Mouse (Mus musculus) erythroid progenitor cell, adult 5-6 weeks (primary cell): Measurements from ENCODE around the gene Ppp1r9a. TPM values are rescaled to one million over a fixed set of nuclear protein-coding genes. Genes with fewer than 3 reads are reported as not detected.
"Not testable (repeated sequence)": the region's sequence is repeated elsewhere in the genome, so short reads cannot be mapped to it uniquely, and the experiment has no call there.

Experiments used
- ATAC-seq: replicated peaks from 2 replicates; pipeline ENCODE4 v1.8.0; 2016; ENCODE audit warnings: moderate number of reproducible peaks, mild to moderate bottlenecking, moderate TSS enrichment, inconsistent platforms; ENCODE audit not compliant: poor library complexity, low FRiP score, severe bottlenecking
- total RNA-seq, 2 experiments: library from RNA; stranded (forward) in 1 of 2; stranded (reverse) in 1 of 2; fragments of 150-400 nt in 1 of 2; fragments of 186-747, 209-891 nt in 1 of 2; gene quantifications; 2 replicates each; pipeline versions ENCODE4 v1.2.3 to v1.2.4; 2015 to 2017; ENCODE audit warnings: low replicate concordance in 2 of 2

Gene Ppp1r9a
- total RNA-seq (2015; ENCODE audit: low replicate concordance) (0.36 and 0.42 TPM in 2 replicates), total RNA-seq (2017; ENCODE audit: low replicate concordance) (0.30 and 1.3 TPM in 2 replicates)

DNA sequence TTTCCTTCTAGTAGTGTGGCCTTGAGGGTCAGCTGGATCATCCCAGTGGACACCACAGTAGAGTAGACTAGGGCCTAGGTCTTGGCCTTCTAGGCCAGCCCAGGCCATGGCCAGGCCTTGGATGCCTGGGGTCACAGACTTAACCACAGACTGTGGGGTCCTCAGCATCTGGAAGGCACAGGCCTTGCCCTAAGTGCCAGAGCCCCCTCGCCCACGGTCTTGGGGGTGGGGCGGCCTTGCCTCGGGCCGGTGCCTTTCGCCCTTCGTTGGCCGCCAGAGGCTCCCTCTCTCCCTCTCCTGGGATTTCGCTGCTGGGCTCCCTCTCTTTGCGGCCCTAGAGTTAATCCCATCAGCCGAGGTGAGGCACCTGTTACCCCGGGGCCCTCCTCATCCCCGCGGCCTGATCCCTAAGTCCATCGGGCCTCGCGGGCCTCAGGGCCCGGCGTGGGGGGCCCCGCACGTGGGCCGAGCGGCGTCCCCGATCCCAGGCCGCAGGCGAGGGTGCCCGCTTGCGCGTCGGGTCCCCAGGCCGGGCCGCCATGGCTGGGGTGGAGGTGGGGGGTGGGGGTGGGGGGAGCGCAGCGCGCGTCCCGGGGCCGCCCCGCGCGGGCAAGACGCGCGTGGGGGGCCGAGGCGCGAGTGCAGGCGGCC is at the start of gene Ppp1r9a:
Gene Ppp1r9a, plus strand, starts transcription at position 244 of the 651 bp plus-strand sequence.
- no peak for ATAC-seq

- no peak for ATAC-seq
Observed at GRCm38 (mm10) chr6:4855236-4855635, 47.5 kb upstream of the Ppp1r9a start.

- ATAC-seq, result no peak
Observed at GRCm38 (mm10) chr6:4856919-4857318, 45.8 kb upstream of the Ppp1r9a start.

GRCm38 (mm10) chr6:4884316-4884715 is 18.4 kb upstream of the Ppp1r9a start:
- ATAC-seq, result no peak

GRCm38 (mm10) chr6:4889544-4889943 is 13.2 kb upstream of the Ppp1r9a start:
- ATAC-seq, result no peak

DNA sequence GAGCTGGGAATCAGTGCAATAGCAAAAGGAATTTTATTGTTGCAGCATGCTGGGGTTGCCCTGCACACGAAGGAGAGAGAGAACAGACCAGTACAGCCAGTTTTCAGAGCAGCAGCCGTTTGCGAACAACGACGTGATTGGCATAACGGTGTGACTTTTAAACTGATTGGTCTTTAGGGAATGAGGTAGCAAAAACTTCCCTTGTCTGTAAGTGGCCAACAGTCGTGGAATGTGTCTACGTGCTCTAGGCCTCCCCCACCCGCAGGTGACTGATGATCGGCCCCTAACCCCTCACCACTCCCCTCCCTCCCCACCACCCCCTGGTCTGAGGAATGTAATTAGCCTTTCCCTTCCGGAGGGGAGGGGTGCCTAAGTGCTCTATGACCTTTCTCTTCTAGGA is 10.3 kb upstream of the Ppp1r9a start:
- ATAC-seq, result no peak

GRCm38 (mm10) chr6:4893312-4893711 is 9.4 kb upstream of the Ppp1r9a start:
- not testable (repeated sequence) for ATAC-seq

DNA sequence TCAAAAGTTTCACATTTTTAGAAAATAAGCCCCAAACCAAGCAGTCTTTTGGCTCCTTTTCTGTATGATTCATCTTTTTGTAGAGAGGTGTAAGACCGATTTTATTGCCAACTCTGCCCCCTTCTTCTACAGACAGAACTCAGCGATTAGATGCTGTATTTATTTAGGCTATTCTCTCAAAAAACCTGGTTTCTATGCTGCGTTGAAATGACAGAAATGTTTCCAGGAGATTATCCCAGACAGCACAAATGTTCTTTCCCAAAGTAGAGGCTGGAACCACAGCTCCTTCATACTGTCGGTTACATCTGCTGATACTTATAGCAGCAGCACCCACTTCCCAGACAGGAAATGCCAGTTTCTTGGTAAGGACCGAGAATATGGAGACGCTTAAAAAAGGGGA is 2.8 kb upstream of the Ppp1r9a start:
- no peak for ATAC-seq

GRCm38 (mm10) chr6:4903325-4904054 is 773 bp downstream of the Ppp1r9a start:
- no peak for ATAC-seq

DNA sequence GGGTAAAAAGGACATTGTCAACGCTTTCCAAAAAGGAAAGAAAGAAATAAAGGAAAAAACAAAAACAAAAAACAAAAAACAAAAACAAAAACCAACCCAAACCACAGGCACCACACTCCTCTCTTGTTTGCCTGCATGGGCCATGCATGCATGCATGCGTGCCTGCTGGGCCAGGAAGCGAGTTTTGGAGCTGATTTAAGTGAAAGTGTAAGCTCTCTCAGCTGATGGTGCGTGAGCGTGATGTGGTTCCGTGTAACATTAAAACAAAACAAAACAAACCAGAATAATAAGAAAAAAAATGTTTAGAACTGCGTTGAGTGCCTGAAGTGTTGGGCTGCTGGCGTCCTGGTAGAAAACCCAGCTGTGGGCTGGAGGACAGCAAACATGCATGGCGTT is 1.3 kb downstream of the Ppp1r9a start:
- no peak for ATAC-seq

- no peak for ATAC-seq
Observed at GRCm38 (mm10) chr6:4910042-4910634, 7.4 kb downstream of the Ppp1r9a start.

GRCm38 (mm10) chr6:4918470-4918869 is 15.8 kb downstream of the Ppp1r9a start:
- no peak for ATAC-seq

- peak; percentile 42; the same call in 1 of the 2 replicates for ATAC-seq
Observed at GRCm38 (mm10) chr6:4923791-4924190, 21.1 kb downstream of the Ppp1r9a start.

DNA sequence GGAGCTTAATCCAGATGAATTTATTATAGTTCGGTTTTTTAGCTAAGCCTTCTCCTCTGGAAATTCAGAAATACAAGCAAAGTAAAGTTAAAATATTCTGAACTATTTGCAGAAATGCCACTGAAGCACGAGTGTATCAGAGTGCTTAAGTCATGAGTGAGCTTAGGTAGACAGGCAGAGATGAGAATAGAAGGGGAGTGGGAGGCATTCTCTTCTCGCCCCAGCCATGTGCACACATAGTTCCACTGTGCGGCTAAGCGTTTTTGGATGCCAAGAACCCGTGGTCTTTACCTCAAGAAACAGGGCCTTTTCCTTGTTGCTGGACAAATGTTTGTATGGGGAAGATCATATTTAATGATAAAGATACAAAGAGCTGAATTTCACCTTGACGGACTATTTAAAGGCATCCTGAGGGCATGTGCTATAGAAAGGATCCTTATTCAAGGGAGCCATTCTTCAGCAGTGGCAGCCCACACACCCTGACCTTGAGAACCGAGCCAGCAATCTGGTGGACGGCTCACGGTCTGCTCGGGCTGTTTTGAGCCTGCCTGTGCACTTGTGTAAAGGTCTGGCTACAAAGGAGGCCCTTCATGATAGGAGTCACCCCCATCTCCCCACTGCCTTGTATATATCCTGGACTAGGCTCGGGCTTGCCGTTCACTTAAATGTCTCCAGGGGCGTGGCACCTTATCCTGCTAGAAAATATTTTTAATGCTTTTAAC is 23.4 kb downstream of the Ppp1r9a start:
- no peak for ATAC-seq

GRCm38 (mm10) chr6:4930321-4930720 is 27.6 kb downstream of the Ppp1r9a start:
- no peak for ATAC-seq

DNA sequence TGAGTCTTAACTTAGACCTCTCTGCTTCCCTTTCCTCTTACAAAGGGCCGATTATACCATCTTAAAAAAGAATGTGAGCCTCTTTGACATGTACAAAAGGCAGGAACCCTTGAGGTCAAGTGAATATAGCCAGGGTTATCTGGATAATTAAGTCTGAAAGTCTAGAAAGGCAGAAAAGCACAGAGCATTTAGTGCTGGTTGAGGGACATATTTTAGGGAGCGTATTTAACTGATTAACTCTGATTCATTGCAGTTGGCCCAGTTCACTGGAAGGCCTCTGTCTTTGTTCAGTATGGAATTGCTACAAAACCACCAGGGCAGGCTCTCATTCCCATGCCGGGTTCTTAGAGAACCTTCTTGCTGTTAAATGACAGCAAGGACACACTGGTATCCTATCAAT is 36.2 kb downstream of the Ppp1r9a start:
- ATAC-seq, result no peak

- ATAC-seq, result no peak
Observed at GRCm38 (mm10) chr6:4940086-4940485, 37.4 kb downstream of the Ppp1r9a start.

DNA sequence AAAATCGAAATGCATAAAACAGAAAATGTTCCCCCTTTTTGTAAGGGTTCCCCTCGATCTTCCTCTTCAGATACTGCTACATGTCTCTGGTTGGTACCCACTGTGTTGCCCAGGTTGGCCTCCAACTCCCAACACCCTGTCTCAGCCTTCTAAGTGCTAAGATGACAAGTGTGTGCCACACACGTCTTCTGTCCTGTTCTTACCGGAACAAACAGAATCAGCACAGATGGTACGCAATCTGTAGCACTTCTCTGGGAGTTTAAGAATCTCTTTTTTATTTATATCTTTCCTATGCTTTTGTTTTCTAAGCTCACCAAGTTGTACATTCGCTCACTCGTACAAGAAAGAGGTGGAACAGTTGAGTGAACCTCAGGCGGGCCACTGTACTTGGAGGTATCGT is 37.9 kb downstream of the Ppp1r9a start:
- ATAC-seq, result no peak

DNA sequence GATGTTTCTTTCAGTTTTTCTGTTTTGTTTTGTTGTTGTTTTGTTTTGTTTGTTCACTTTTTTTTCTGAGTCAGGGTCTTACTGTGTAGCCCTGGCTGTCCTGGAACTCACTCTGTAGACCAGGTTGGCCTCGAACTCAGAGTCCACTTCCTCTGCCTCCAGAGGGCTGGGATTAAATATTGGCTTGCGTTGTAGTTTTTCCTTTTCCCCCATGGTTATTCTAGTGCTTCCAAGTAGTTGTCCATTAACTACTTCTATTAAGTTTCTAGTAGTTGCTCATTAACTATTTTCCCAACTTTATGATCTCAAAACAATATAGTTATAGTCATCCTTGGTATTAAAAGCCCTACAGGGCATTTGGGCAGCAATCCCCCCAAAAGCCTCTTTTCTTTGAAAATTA is 41.1 kb downstream of the Ppp1r9a start:
- ATAC-seq, result no peak

- ATAC-seq, result no peak
Observed at GRCm38 (mm10) chr6:4948056-4948455, 45.3 kb downstream of the Ppp1r9a start.
